Mouse (Mus musculus) monocyte, adult 2 months (primary cell): ENCODE results near the gene Cd151.

Experiments used
- DNase-seq, 2 experiments: peaks; one replicate each; pipeline ENCODE4 v3.0.0; 2022; ENCODE audit warnings: low spot score in 2 of 2, low read depth in 1 of 2

Gene Cd151

GRCm38 (mm10) chr7:141457236-141457635 is 10.0 kb upstream of the Cd151 start:
- DNase-seq = no peak

- DNase-seq = no peak
Observed at GRCm38 (mm10) chr7:141457986-141458660, 9.1 kb upstream of the Cd151 start.

GRCm38 (mm10) chr7:141458661-141459060 is 8.5 kb upstream of the Cd151 start:
- DNase-seq = no peak

GRCm38 (mm10) chr7:141459301-141459711 is 7.9 kb upstream of the Cd151 start:
- no peak for DNase-seq

GRCm38 (mm10) chr7:141460001-141460390 is 7.2 kb upstream of the Cd151 start:
- DNase-seq = no peak

- no peak for DNase-seq
Observed at GRCm38 (mm10) chr7:141460391-141461113, 6.6 kb upstream of the Cd151 start, which contains the start of gene Cracr2b. TSS of gene Cracr2b (plus strand) at chr7:141461094.

- no peak for DNase-seq
Observed at GRCm38 (mm10) chr7:141461521-141462332, 5.5 kb upstream of the Cd151 start.

GRCm38 (mm10) chr7:141462333-141462821 is 4.8 kb upstream of the Cd151 start:
- no peak for DNase-seq

- DNase-seq = no peak
Observed at GRCm38 (mm10) chr7:141463824-141464602, 3.2 kb upstream of the Cd151 start.

GRCm38 (mm10) chr7:141464603-141465201 is 2.5 kb upstream of the Cd151 start:
- no peak for DNase-seq

- no peak for DNase-seq
Observed at GRCm38 (mm10) chr7:141465388-141466044, 1.7 kb upstream of the Cd151 start.

GRCm38 (mm10) chr7:141466045-141466394 is 1.2 kb upstream of the Cd151 start:
- no peak for DNase-seq

- no peak for DNase-seq
Observed at GRCm38 (mm10) chr7:141466607-141467148, 514 bp upstream of the Cd151 start.

- DNase-seq = no peak
Observed at GRCm38 (mm10) chr7:141468164-141468521, 951 bp downstream of the Cd151 start.

- no peak for DNase-seq
Observed at GRCm38 (mm10) chr7:141468522-141469211, 1.5 kb downstream of the Cd151 start.

- DNase-seq = no peak
Observed at GRCm38 (mm10) chr7:141469352-141469751, 2.2 kb downstream of the Cd151 start.

GRCm38 (mm10) chr7:141469901-141470636 is 2.9 kb downstream of the Cd151 start:
- DNase-seq = no peak

- DNase-seq = no peak
Observed at GRCm38 (mm10) chr7:141470637-141470944, 3.4 kb downstream of the Cd151 start.

GRCm38 (mm10) chr7:141471236-141471635 is 4.0 kb downstream of the Cd151 start:
- no peak for DNase-seq
